Mouse (Mus musculus) midbrain, embryonic 12.5 days (tissue): ENCODE data around the gene Ndufa12. TPM values are rescaled to one million over a fixed set of nuclear protein-coding genes. Genes with fewer than 3 reads are reported as not detected.

Source experiments
- ATAC-seq: fragments of 200-750 bp; cut with Nextera tagmentation; 2 replicates; pipeline ENCODE4 v1.8.0; 2017; ENCODE audit warnings: low read depth, moderate TSS enrichment, moderate library complexity; ENCODE audit not compliant: low FRiP score
- H3K27ac ChIP-seq: fragments of 300-500 bp; sonication (generic); replicated peaks from 2 replicates; pipeline ENCODE4 v1.5.1; 2016; ENCODE audit warnings: mild to moderate bottlenecking
- H3K27me3 ChIP-seq: fragments of 300-500 bp; sonication (generic); 2 replicates; pipeline ENCODE4 v1.6.1; 2016; ENCODE audit warnings: mild to moderate bottlenecking
- H3K36me3 ChIP-seq: fragments of 300-500 bp; sonication (generic); 2 replicates; pipeline ENCODE4 v1.6.1; 2016
- H3K4me1 ChIP-seq: fragments of 300-500 bp; sonication (generic); 2 replicates; pipeline ENCODE4 v1.6.1; 2016
- H3K4me2 ChIP-seq: fragments of 300-500 bp; sonication (generic); replicated peaks from 2 replicates; pipeline ENCODE4 v1.6.1; 2016; ENCODE audit warnings: mild to moderate bottlenecking, moderate library complexity
- H3K4me3 ChIP-seq: fragments of 300-500 bp; sonication (generic); 2 replicates; pipeline ENCODE4 v1.5.1; 2016; ENCODE audit warnings: mild to moderate bottlenecking
- H3K9ac ChIP-seq: fragments of 300-500 bp; sonication (generic); replicated peaks from 2 replicates; pipeline ENCODE4 v1.6.1; 2016; ENCODE audit warnings: mild to moderate bottlenecking, moderate library complexity
- H3K9me3 ChIP-seq: fragments of 300-500 bp; sonication (generic); 2 replicates; pipeline ENCODE4 v1.6.1; 2016; ENCODE audit warnings: mild to moderate bottlenecking
- WGBS: fragments of 180-500 bp; shearing (Covaris S2); methylation state at CpG from one replicate; pipeline ENCODE4 v1.1.7; 2016; 5-methylcytosine and 5-hydroxymethylcytosine counted together
- polyA plus RNA-seq: library from polyadenylated mRNA; unstranded; fragments of >200 nt; fragmentation: Nextera tagmentation; extraction: Ambion mirVana; gene quantifications from 2 replicates; pipeline ENCODE4 v1.2.1, GENCODE M21; 2016

Gene Ndufa12
- polyA plus RNA-seq, 1 experiment from 2014 or later: 429 TPM

DNA sequence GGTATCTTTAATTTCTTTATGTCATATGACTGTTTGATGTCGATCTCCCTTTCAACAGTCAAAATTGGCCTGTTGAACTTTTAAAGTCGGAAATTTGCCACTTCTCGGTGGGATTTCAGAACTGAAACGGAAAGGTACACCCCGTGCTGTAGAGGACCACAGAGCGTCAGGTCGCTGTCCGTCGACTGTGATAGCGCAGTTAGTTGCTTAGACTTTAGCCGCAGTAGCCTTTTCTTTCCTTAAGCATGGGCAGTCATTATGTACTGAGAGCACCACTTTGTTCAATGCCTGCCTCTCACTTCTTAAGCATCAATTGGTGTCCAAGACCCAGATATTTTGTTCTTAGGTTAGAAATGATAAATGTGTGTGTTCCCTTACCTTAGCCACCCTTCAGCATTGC is 26.4 kb upstream of the Ndufa12 start:
- 42% methylated on average over 11 of the region's 11 CpGs for WGBS

DNA sequence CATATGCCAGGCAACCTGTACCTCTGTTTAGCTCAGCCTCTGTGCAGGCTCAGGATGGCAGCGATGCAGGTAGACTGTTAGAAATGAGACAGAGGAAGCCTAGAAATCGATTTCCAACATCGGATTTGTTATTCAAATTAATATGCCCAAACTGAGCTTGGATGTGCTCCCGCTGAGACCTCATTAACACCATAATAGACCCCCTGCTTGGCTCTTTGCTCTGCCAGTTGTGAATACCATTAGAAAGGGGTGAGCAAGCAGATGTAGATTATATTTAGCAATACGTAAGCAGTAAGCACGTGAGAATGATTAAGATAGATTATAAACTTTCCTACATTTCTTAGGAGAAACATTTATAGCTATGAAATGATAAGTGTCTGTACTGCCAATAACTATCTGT is 25.8 kb upstream of the Ndufa12 start:
- no peaks in the 10 kb centered on the region for H3K27me3 ChIP-seq
- peaks cover 43% of the 10 kb centered on the region for H3K36me3 ChIP-seq
- H3K4me1 ChIP-seq: peaks cover 25% of the 10 kb centered on the region
- 0 out of 2 replicates have a peak, but pooled peaks cover 6% of the 10 kb centered on the region for H3K9me3 ChIP-seq
- H3K4me3 ChIP-seq: no peak overlapping the region
- no peak overlapping the region for H3K9ac ChIP-seq
- WGBS: 13% methylated on average over 6 of the region's 6 CpGs
- H3K4me2 ChIP-seq: peak overlapping the region; percentile 2; the same call in 1 of the 2 replicates
- ATAC-seq: 0 out of 2 replicates have a peak, but pooled peaks have one; percentile 44
- H3K27ac ChIP-seq: peak overlapping the region; percentile 52; the same call in 1 of the 2 replicates

More for the DNA sequence above, 26.4 kb upstream of the Ndufa12 start:
- Histone ChIP-seq H3K36me3 (peaks cover 49% of the 10 kb centered on the region), H3K27me3 (no peaks in the 10 kb centered on the region), H3K4me1 (peaks cover 25% of the 10 kb centered on the region), H3K27ac (peak overlapping the region; percentile 52; the same call in 1 of the 2 replicates), H3K9ac (no peak overlapping the region), H3K9me3 (0 out of 2 replicates have a peak, but pooled peaks cover 6% of the 10 kb centered on the region), H3K4me3 (no peak overlapping the region), H3K4me2 (peak overlapping the region; percentile 2)
- ATAC-seq: peak; percentile 59; the same call in 1 of the 2 replicates

DNA sequence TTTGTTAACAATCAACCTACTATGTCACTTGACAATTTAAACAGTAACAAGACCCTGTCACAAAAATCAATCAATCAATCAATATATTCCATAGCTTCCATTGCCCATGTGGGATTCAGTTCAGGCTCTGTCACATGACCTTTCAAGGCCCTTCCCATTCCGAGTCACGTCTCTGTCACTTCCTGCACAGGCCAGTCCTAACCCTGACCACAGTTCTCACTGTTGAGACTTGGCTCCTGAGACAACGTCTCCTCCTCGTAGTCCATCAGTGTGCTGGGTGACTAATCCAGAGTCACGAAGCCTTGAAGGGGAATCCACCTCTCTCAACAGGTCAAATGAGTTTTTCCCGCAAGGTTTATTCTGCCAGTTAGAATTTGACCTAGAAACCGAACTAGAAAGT is 23.9 kb upstream of the Ndufa12 start:
- Histone ChIP-seq H3K27ac (no peak overlapping the region), H3K9me3 (0 out of 2 replicates have a peak, but pooled peaks cover 6% of the 10 kb centered on the region), H3K9ac (no peak overlapping the region), H3K4me3 (no peak overlapping the region), H3K36me3 (peaks cover 28% of the 10 kb centered on the region), H3K4me1 (peaks cover 25% of the 10 kb centered on the region), H3K27me3 (no peaks in the 10 kb centered on the region), H3K4me2 (no peak overlapping the region)
- ATAC-seq: no peak
- 87% methylated on average over 7 of the region's 7 CpGs for WGBS

DNA sequence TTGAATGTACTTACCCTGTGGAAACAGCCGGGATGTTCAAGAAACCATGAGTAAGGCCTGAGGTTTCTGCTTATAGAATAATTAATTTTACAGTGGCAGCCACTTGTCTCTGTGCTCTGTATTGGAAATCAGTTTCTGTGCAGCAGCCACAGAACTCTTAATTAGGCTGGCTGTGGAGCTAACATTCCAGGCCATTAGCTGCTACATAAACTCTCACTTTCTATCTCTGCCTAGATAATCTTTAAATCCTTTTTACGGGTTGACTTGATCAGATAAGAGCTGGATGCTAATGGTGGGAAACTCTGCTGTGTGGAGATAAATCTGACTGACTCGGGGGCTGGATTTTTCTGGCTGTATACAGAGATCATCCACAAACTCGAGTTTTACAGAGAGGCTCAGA is 15.3 kb upstream of the Ndufa12 start:
- WGBS: 22% methylated on average over 4 of the region's 4 CpGs

GRCm38 (mm10) chr10:94204973-94205372 is 6.5 kb downstream of the Ndufa12 start:
- WGBS: 93% methylated on average over 4 of the region's 4 CpGs
- Histone ChIP-seq H3K36me3 (peaks cover 71% of the 10 kb centered on the region), H3K27me3 (no peaks in the 10 kb centered on the region), H3K4me2 (no peak overlapping the region), H3K27ac (no peak overlapping the region), H3K4me3 (no peak overlapping the region), H3K9ac (no peak overlapping the region), H3K4me1 (no peaks in the 10 kb centered on the region), H3K9me3 (no peaks in the 10 kb centered on the region)
- no peak for ATAC-seq

More for the DNA sequence above, 15.3 kb upstream of the Ndufa12 start:
- H3K4me1 ChIP-seq: peaks cover 16% of the 10 kb centered on the region; the same call in 1 of the 2 replicates
- H3K4me3 ChIP-seq: no peak overlapping the region
- no peaks in the 10 kb centered on the region for H3K27me3 ChIP-seq
- no peak for ATAC-seq
- H3K9me3 ChIP-seq: no peaks in the 10 kb centered on the region
- no peak overlapping the region for H3K4me2 ChIP-seq
- H3K9ac ChIP-seq: no peak overlapping the region
- peaks cover 48% of the 10 kb centered on the region for H3K36me3 ChIP-seq
- H3K27ac ChIP-seq: peak overlapping the region; percentile 27

- Histone ChIP-seq H3K27me3 (no peaks in the 10 kb centered on the region), H3K27ac (no peak overlapping the region), H3K36me3 (peaks cover 47% of the 10 kb centered on the region), H3K4me1 (no peaks in the 10 kb centered on the region), H3K4me3 (no peak overlapping the region), H3K9me3 (no peaks in the 10 kb centered on the region), H3K4me2 (no peak overlapping the region), H3K9ac (no peak overlapping the region)
- WGBS: 79% methylated on average over 6 of the region's 6 CpGs
- peak; percentile 63; the same call in 1 of the 2 replicates for ATAC-seq
Measured at GRCm38 (mm10) chr10:94210718-94211618, 12.4 kb downstream of the Ndufa12 start.

DNA sequence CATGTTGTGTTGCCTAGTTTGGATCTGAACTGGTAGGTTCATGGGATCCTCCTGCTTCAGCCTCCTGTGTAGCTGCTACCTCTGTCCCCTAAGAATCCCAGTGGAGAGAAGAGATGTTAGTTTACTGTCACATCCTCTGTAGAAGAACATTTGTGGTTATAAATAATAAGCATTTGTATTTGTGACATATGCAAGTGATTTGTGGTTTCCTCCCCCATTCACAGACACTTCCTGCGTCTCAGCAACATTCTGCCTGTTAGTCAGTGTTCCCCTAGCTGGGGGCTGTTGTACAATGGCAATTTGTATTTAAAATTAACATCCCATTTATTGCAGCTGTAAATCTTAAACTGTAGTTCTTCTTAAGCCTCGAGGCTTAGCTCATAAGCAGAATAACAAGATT is 13.2 kb downstream of the Ndufa12 start:
- H3K4me3 ChIP-seq: no peak overlapping the region
- H3K9ac ChIP-seq: no peak overlapping the region
- no peaks in the 10 kb centered on the region for H3K4me1 ChIP-seq
- no peak overlapping the region for H3K27ac ChIP-seq
- H3K9me3 ChIP-seq: no peaks in the 10 kb centered on the region
- no peak for ATAC-seq
- H3K4me2 ChIP-seq: no peak overlapping the region
- 80% methylated on average over 2 of the region's 2 CpGs for WGBS
- H3K36me3 ChIP-seq: peaks cover 42% of the 10 kb centered on the region
- H3K27me3 ChIP-seq: no peaks in the 10 kb centered on the region

DNA sequence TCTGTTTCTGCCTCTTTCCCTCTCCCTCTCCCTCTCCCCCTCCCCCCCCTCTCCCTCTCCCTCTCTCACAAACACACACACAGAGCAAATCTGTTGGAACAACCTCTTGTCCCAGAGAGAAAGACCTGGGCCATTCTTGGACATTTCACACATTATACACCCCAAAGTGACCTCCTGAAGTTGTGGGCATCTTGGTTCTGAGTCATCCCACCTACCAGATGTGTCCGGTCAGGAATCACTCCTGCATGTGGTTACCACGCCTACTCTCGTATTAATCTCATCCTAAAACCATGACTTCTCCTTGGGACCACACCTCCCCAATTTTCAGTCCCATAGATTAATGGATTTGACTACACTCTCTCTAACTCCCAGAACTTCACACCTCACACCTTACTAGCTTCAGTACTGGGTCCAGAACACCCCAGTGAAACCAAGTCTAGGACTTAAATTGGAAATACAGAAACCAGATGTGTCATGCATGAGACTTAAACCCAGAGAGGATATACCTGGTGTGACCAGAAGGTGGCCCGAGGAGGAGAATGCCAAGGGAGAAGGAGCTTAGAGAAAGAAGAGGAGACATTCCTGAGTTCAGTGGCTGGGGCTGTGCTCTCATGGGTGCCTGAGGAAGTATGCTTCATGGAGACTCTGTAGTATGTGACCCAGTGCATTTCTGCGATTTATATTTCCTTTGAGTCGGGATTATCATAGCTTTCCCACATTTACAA is 26.7 kb downstream of the Ndufa12 start:
- peaks cover 3% of the 10 kb centered on the region; the same call in 1 of the 2 replicates for H3K9me3 ChIP-seq
- H3K27ac ChIP-seq: no peak overlapping the region
- no peak overlapping the region for H3K4me2 ChIP-seq
- no peak overlapping the region for H3K9ac ChIP-seq
- ATAC-seq: no peak
- WGBS: 82% methylated on average over 6 of the region's 6 CpGs
- no peaks in the 10 kb centered on the region for H3K27me3 ChIP-seq
- peaks cover 4% of the 10 kb centered on the region for H3K4me1 ChIP-seq
- H3K4me3 ChIP-seq: no peak overlapping the region
- H3K36me3 ChIP-seq: peaks cover 20% of the 10 kb centered on the region

GRCm38 (mm10) chr10:94230172-94230981 is 31.9 kb downstream of the Ndufa12 start:
- peak overlapping the region; percentile 9; the same call in 1 of the 2 replicates for H3K4me3 ChIP-seq
- no peaks in the 10 kb centered on the region for H3K36me3 ChIP-seq
- H3K9me3 ChIP-seq: no peaks in the 10 kb centered on the region; the same call in 1 of the 2 replicates
- 0 out of 2 replicates have a peak, but pooled peaks cover 4% of the 10 kb centered on the region for H3K27me3 ChIP-seq
- peak overlapping the region; percentile 74 for H3K27ac ChIP-seq
- H3K4me1 ChIP-seq: peaks cover 15% of the 10 kb centered on the region
- ATAC-seq: peak; percentile 90
- peak overlapping the region; percentile 45 for H3K4me2 ChIP-seq
- no peak overlapping the region for H3K9ac ChIP-seq
- 14% methylated on average over 19 of the region's 19 CpGs for WGBS

DNA sequence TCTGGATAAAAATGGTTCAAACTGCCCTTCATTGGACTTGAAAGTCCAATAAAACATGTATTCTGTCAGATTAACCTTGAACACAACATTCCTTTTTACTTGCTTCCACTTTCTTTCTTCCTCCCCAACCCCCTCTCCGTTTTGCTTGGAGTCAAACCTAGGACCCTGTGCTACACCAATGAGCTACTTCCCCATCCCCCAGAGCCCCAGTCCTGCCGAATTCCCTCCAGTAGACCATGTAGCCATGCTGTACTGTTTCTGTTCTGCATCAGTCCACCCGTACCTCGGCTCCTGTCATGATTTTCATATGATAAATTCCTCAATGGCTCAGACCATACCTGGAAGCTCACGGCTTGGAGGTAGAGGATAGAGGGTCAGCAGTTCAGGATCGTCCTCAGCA is 32.5 kb downstream of the Ndufa12 start:
- ATAC-seq: peak; percentile 52
- Histone ChIP-seq H3K27ac (peak overlapping the region; percentile 74), H3K4me2 (peak overlapping the region; percentile 45), H3K27me3 (0 out of 2 replicates have a peak, but pooled peaks cover 4% of the 10 kb centered on the region), H3K4me1 (peaks cover 15% of the 10 kb centered on the region), H3K36me3 (no peaks in the 10 kb centered on the region), H3K4me3 (no peak overlapping the region), H3K9me3 (no peaks in the 10 kb centered on the region; the same call in 1 of the 2 replicates), H3K9ac (no peak overlapping the region)
- WGBS: 50% methylated on average over 6 of the region's 6 CpGs

DNA sequence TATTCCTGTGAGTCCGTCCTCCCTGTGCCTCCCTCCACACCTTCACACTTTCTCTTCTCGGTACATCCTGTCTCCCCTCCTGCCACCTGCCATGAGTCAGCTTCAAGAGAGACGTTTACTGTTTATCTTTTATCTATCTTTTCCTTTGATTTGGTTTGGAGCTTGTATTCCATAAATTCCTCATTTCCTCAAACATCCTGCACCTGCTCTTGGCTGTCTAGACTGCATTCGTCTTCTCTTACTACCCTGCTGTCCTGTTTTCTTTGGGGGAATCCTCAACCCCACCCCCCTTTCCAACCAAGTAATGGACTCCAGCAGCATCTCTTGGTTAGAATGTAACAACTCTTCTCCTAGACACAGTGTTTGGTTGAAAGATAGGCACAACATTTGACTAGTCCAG is 36.7 kb downstream of the Ndufa12 start:
- H3K27ac ChIP-seq: no peak overlapping the region
- H3K9me3 ChIP-seq: no peaks in the 10 kb centered on the region
- no peak for ATAC-seq
- H3K4me2 ChIP-seq: no peak overlapping the region
- no peak overlapping the region for H3K9ac ChIP-seq
- H3K27me3 ChIP-seq: 0 out of 2 replicates have a peak, but pooled peaks cover 4% of the 10 kb centered on the region
- peaks cover 11% of the 10 kb centered on the region for H3K4me1 ChIP-seq
- H3K4me3 ChIP-seq: no peak overlapping the region
- WGBS: 74% methylated on average over 4 of the region's 4 CpGs
- H3K36me3 ChIP-seq: no peaks in the 10 kb centered on the region
